Mouse (Mus musculus): ENCODE results near the gene Srbd1. TPM values are rescaled to one million over a fixed set of nuclear protein-coding genes. Genes with fewer than 3 reads are reported as not detected.
A peak's percentile ranks its signal among the peaks of the same experiment; 100 is the strongest.

Srbd1 gene
- polyA plus RNA-seq (2015; fragmentation: Nextera tagmentation; extraction: Ambion mirVana): 12.1 and 15.2 TPM in 2 replicates

DNA sequence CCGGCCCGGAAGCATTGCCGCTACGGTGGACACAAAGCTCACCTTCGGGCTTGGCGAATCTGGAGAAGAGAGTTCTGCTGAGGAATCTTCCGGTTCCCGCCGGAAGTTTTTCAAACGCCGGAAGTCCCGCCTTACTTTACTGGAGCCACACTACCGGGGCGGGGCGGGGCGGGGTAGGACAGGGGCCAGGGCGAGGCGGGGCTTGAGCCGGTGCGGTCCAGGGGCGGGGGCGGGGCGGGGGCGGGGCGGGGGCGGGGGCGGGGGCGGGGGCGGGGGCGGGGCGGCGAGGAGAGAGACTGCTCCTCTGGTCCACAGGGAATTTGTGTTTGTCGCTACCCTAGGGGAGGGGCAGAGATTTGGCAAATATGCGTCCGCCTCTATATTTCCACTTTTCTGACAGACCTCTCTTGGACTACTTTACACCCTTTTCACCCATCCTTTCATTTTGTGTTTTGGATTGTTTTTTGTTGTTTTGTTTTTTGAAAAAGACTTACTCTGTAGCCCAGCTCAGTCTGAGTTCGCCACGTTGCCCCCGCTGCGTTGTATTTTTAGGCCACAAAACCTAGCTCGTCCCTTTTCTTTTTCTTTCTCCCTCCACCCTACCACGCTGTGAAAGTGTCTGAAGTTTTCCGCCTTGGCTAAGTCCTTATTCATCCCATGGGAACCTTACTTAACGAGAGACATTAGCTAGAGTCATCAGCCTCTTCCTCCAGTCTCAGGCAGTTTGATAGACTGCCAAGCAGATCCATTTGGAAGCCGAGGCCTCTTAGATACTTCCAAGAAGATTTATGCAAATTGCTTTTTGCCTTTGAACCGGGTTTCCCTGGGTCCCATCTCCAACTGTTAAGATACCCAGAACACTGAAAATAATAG, at the start of gene Srbd1:
Gene Srbd1, minus strand, starts transcription at position 97 of the 873 bp plus-strand sequence.
- peak; percentile 92 for DNase-seq (ENCODE audit: low spot score)

GRCm38 (mm10) chr17:86193979-86194378, 49.0 kb upstream of the Srbd1 start:
- no peak for DNase-seq (ENCODE audit: low spot score)

DNA sequence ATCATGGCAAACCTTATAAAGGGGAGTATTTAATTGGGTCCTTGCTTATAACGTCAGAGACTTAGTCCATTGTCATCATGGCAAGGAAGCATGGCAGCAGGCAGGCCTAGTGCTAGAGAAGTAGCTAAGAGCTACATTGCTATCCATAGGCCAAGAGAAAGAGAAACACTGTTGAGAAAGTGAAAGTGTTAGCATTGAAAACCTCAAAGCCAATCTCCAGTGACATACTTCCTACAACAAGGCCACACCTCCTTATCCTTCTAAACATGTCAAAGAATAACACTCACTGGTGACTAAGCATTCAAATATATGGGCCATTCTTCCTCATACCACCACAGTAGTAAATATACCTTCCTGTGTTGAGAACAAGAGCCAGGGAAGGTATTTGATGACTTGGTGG, 42.8 kb upstream of the Srbd1 start:
- DNase-seq (ENCODE audit: low spot score): no peak

DNA sequence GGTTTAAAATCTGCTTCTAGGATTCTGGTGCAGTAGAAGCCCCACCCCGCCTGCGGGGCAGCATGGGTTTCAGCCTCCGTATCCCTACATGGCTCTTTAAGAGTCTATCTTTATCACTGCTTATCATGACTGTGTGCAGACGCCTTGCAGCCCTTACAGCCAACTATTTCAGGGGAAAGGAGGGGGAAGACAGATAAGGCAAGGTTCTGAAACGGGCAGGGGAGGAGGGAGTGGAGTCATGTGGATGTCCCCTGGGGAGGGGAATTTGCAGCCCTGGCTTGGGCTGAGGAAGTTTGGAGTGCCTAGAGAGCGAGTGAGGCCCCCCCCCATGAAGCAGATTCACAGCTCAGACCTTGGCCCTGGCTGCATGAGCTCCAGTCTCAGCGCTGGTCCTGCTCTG, 40.6 kb upstream of the Srbd1 start:
- no peak for DNase-seq (ENCODE audit: low spot score)

DNA sequence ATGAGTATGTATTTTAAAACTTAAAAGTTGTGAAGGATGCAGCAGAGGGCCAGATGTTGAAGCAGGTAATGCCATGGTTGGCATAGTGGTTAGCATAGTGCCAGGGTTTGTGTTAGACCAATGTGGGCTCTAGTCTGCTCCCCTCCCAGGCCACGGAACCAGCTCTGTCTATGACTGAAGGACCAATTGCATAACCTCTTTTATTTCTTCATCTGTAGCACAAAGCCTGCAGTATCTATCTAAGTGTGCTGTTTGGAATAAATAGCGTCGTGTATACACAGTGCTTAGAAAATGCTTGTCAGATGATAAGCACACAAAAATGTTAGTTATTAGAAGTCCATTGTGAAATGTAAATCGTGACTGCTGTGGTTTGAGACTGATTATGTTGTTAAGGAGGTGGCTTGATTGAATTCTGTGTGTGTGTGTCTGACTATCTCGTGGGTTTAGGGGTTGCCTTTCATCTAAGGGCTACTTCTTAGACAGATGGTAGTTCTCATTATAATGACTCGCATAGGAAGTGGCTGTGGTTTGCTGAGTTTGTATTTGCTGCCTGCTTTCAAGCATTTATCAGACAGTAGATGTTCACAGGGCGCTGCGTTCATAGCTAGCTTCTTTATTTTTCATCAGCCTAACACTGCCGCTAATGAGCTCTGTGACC, 39.7 kb upstream of the Srbd1 start:
- DNase-seq (ENCODE audit: low spot score): no peak

DNA sequence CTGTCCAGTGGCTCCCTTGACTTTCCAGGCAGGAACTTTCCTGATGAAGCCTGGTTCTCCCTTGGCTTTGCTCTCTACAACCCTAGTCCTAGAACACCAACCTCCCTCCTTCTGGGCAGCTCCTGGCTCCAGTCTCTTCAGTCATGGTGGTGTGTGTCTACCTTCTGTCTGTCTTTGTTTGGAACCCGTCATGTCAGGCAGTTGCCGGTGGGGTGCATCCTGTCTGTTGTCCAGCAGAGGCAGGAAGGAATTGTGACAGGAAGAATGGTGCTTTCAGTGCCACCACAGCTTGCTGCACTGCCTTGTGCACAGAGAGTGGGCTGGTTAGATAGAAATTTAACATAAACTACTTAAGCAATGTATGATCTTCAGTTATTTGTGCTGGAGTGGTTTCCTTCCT, 38.8 kb upstream of the Srbd1 start:
- DNase-seq (ENCODE audit: low spot score): no peak

- DNase-seq (ENCODE audit: low spot score): no peak
These were observed 31.7 kb upstream of the Srbd1 start for GRCm38 (mm10) chr17:86176722-86177121.

- DNase-seq (ENCODE audit: low spot score): no peak
These were observed 30.5 kb upstream of the Srbd1 start for GRCm38 (mm10) chr17:86175516-86175915.

- DNase-seq (ENCODE audit: low spot score): no peak
These were observed 25.4 kb upstream of the Srbd1 start for GRCm38 (mm10) chr17:86170164-86170958.

DNA sequence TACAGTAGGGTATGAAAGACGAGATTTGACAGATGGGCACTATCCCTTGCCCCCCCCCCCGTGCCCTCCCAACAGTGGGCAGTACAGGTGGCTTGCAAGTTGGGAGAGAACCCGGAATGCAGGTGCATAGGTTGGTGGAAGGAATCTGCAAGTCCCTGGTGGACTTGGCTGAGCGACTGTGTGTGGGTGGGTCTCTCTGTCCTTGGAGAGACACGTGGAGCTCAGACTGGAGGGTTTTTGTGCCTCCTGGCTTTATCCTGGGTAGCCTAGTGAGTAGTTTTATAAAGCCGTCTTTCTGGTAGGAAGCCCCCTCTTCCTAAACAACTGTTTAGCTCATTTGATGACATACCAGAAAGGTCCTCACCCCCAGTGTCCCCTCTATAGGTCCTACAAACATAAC, 24.1 kb upstream of the Srbd1 start:
- DNase-seq (ENCODE audit: low spot score): no peak

DNA sequence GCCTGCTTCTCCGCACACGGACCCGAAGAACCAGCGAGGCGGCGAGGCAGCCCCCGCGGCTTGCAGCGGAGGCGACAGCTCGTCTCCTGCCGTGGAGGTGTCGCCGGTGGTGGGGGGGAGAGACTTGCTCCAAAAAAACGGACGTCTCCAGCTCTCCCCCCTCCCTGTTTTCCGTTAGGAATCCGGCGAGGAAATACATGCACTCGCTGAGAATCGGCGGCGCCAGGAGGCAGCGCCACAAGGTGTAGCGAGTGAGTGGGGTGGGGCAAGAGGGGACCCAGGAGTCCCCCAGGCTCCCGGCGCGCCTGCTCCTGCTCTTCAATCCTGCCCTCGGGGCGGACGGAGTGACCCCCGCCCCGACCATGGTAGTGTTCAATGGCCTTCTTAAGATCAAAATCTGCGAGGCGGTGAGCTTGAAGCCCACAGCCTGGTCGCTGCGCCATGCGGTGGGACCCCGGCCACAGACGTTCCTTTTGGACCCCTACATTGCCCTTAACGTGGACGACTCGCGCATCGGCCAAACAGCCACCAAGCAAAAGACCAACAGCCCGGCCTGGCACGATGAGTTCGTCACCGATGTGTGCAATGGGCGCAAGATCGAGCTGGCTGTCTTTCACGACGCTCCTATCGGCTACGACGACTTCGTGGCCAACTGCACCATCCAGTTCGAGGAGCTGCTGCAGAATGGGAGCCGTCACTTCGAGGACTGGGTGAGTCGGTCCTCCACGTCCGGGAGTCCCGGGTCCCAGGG, 23.4 kb upstream of the Srbd1 start:
- DNase-seq (ENCODE audit: low spot score): peak; percentile 16

GRCm38 (mm10) chr17:86167320-86168230, 22.6 kb upstream of the Srbd1 start, which contains the start of gene Prkce:
Gene Prkce (plus strand): TSS chr17:86167785.
- peak; percentile 83 for DNase-seq (ENCODE audit: low spot score)

- DNase-seq (ENCODE audit: low spot score): peak; percentile 38
These were observed 21.8 kb upstream of the Srbd1 start for GRCm38 (mm10) chr17:86166567-86167319.

DNA sequence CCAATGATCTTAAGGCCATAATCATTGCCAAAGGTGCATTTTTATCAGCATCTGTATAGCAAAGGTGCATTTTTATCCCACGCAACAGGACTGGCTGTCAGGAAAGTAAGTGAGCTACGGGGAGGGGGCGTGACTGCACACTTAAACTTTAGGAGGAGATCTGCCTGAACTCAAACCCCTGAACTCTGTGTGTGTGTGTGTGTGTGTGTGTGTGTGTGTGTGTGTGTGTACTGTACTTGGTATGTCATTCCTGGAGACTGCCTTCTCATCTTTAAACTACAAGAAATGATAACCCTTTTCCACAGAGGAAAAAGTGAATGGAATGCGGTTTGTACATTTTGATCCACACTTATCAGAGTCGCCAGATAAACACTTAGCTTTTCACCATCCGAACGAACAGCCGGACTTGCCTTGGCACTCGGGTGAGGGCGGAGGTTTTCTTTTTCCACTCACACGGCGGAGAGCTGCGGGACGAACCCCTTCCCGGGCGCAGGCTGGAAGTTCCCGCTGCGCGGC, 21.1 kb upstream of the Srbd1 start:
- DNase-seq (ENCODE audit: low spot score): no peak

- no peak for DNase-seq (ENCODE audit: low spot score)
These were observed 19.4 kb upstream of the Srbd1 start for GRCm38 (mm10) chr17:86164416-86164815.

- no peak for DNase-seq (ENCODE audit: low spot score)
These were observed 17.7 kb upstream of the Srbd1 start for GRCm38 (mm10) chr17:86162672-86163071.

GRCm38 (mm10) chr17:86156999-86157398, 12.0 kb upstream of the Srbd1 start:
- DNase-seq (ENCODE audit: low spot score): no peak

- DNase-seq (ENCODE audit: low spot score): peak; percentile 67
These were observed 5.9 kb upstream of the Srbd1 start for GRCm38 (mm10) chr17:86150867-86151348.

DNA sequence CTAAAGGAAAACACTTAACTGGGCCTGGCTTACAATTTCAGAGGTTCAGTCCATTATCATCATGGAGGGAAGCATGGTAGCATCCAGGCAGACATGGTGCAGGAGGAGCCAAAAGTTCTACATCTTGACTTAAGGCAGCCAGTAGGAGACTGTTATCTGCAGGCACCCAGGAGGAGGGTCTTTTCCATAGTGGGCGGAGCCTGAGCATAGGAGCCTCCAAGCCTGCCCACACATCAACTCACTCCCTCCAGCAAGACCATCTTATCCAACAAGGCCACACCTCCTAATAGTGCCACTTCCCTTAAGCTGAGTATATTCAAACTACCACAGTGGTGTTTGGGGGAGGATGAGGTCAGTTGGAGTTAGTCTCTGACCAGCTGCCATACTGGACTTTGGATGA, 4.8 kb upstream of the Srbd1 start:
- DNase-seq (ENCODE audit: low spot score): no peak

Data from thymus, postnatal 0 days (tissue).